Mouse (Mus musculus) midbrain, postnatal 0 days (tissue): ENCODE results near the gene Agxt. TPM values are rescaled to one million over a fixed set of nuclear protein-coding genes. Genes with fewer than 3 reads are reported as not detected.

Source experiments
- ATAC-seq: fragments of 200-750 bp; cut with Nextera tagmentation; 2 replicates; pipeline ENCODE4 v1.8.0; 2017; ENCODE audit warnings: moderate number of reproducible peaks, mild to moderate bottlenecking, moderate TSS enrichment, moderate library complexity; ENCODE audit not compliant: low FRiP score
- DNase-seq: peaks from one replicate; pipeline ENCODE4 v3.0.0-alpha.2; 2015; ENCODE audit warnings: low spot score
- H3K27ac ChIP-seq: fragments of 300-500 bp; sonication (generic); 2 replicates; pipeline ENCODE4 v1.5.1; 2014; ENCODE audit warnings: low read depth, mild to moderate bottlenecking, low read length, mixed read lengths
- H3K27me3 ChIP-seq: fragments of 300-500 bp; sonication (generic); 2 replicates; pipeline ENCODE4 v1.6.1; 2014; ENCODE audit warnings: low read length, control low read depth, mixed read lengths; ENCODE audit not compliant: insufficient read depth
- H3K36me3 ChIP-seq: fragments of 300-500 bp; sonication (generic); 2 replicates; pipeline ENCODE4 v1.6.1; 2014; ENCODE audit warnings: low read length, control low read depth, mixed read lengths; ENCODE audit not compliant: insufficient read depth
- H3K4me1 ChIP-seq: fragments of 300-500 bp; sonication (generic); 2 replicates; pipeline ENCODE4 v1.6.1; 2014; ENCODE audit warnings: mild to moderate bottlenecking, control low read depth, antibody characterized with exemption, low read length, mixed read lengths; ENCODE audit not compliant: insufficient read depth
- H3K4me2 ChIP-seq: fragments of 300-500 bp; sonication (generic); 2 replicates; pipeline ENCODE4 v1.6.1; 2014; ENCODE audit warnings: low read depth, mild to moderate bottlenecking, low read length, mixed read lengths; ENCODE audit not compliant: poor library complexity, severe bottlenecking
- H3K4me3 ChIP-seq: fragments of 300-500 bp; sonication (generic); 2 replicates; pipeline ENCODE4 v1.5.1; 2014; ENCODE audit warnings: low read depth, mild to moderate bottlenecking, low read length, moderate library complexity
- H3K9ac ChIP-seq: fragments of 300-500 bp; sonication (generic); replicated peaks from 2 replicates; pipeline ENCODE4 v1.6.1; 2014; ENCODE audit warnings: mild to moderate bottlenecking, low read length, moderate library complexity, mixed read lengths; ENCODE audit not compliant: poor library complexity, severe bottlenecking
- H3K9me3 ChIP-seq: fragments of 300-500 bp; sonication (generic); 2 replicates; pipeline ENCODE4 v1.6.1; 2016; ENCODE audit warnings: low read length, control low read depth
- CTCF ChIP-seq: IDR thresholded peaks from 2 replicates; pipeline ENCODE4 v1.5.1; 2016; ENCODE audit warnings: antibody characterized with exemption, mild to moderate bottlenecking
- WGBS: fragments of 180-500 bp; shearing (Covaris S2); extraction: QIAGEN DNeasy Blood & Tissue Kit; methylation state at CpG from one replicate; pipeline ENCODE4 v1.1.7; 2014; 5-methylcytosine and 5-hydroxymethylcytosine counted together
- polyA plus RNA-seq: library from polyadenylated mRNA; unstranded; fragments of >200 nt; fragmentation: Nextera tagmentation; extraction: Ambion mirVana; gene quantifications from 2 replicates; pipeline ENCODE4 v1.2.1, GENCODE M21; 2015
- total RNA-seq: library from RNA; depleted of rRNA; stranded (reverse); fragments of >200 nt; gene quantifications from 2 replicates; pipeline ENCODE4 v1.2.3, GENCODE M21; 2014

Gene Agxt
- total and polyA plus RNA-seq, 2 experiments from 2014 or later, result not detected

DNA sequence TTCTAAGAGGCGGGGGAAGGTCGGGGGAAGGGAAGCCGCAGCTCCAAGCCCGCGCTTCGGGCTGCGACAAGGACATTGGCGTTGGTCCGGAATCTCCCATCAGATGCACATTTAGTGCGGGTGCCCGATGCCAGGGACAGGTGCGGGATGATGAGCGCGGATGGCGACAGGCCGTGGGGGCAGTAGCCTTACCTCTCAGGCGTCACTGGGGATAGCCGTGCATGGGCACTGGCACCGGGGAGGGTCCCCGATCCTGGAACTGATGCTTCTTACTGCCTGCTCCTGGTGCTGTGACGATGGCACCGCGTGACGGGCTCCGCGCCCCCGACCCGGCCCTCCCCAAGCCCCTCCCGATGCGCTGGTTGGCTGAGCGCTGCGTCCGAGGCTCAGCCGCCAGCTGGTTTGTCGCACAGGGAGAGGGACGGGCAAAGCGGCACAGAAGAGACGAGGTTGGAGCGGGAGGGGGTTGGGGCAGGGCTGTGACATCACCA lies 33.4 kb upstream of the Agxt start, which contains the start of gene Kif1a:
Kif1a (minus strand) TSS at position 381 of the 491 bp plus-strand sequence.
- H3K9ac ChIP-seq, result peak within 1 kb of the TSS; percentile 97

DNA sequence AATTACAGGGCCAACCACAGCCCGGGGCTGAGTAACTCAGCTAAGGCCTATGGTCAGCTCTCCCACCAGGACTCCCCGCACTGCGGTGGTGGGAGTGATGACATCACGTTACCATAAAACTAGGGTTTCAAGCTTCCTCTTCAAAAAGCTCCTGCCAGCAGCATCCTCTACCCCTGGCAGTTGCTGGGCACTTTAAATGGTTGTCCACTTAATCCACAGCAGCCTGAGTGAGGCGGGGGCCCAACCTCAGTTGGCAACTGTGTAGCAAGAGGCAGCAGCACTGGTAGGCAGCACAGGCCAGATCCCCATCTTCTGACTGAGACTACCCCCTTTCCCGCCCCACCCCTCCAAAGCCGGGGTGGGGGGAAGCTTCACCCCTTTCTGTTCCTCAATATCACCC lies 32.3 kb upstream of the Agxt start:
- TF ChIP-seq CTCF, result no peak
- 0 out of 2 replicates have a peak, but pooled peaks cover 3% of the 10 kb centered on the region for H3K36me3 ChIP-seq
- no peak for DNase-seq
- no peak for ATAC-seq
- no peak overlapping the region; the same call in 1 of the 2 replicates for H3K9ac ChIP-seq
- 66% methylated on average over 7 of the region's 7 CpGs for WGBS
- H3K4me1 ChIP-seq, result peaks cover 13% of the 10 kb centered on the region
- H3K9me3 ChIP-seq, result no peaks in the 10 kb centered on the region
- peak overlapping the region; percentile 96 for H3K27ac ChIP-seq
- no peak overlapping the region for H3K4me3 ChIP-seq
- peak overlapping the region; percentile 91; the same call in 1 of the 2 replicates for H3K4me2 ChIP-seq
- H3K27me3 ChIP-seq, result no peaks in the 10 kb centered on the region

More for the DNA sequence above, 33.4 kb upstream of the Agxt start, which contains the start of gene Kif1a:
- Histone ChIP-seq H3K27me3 (no peaks in the 10 kb centered on the region), H3K9me3 (no peaks in the 10 kb centered on the region), H3K4me1 (peaks cover 14% of the 10 kb centered on the region), H3K4me2 (peak within 1 kb of the TSS; percentile 91), H3K27ac (peak within 1 kb of the TSS; percentile 96), H3K4me3 (peak within 1 kb of the TSS; percentile 83), H3K36me3 (peaks cover 5% of the 10 kb centered on the region; the same call in 1 of the 2 replicates)
- no peak for TF ChIP-seq CTCF
- WGBS, result 0% methylated on average over 38 of the region's 39 CpGs
- peak; percentile 94 for ATAC-seq
- DNase-seq, result peak; percentile 96

DNA sequence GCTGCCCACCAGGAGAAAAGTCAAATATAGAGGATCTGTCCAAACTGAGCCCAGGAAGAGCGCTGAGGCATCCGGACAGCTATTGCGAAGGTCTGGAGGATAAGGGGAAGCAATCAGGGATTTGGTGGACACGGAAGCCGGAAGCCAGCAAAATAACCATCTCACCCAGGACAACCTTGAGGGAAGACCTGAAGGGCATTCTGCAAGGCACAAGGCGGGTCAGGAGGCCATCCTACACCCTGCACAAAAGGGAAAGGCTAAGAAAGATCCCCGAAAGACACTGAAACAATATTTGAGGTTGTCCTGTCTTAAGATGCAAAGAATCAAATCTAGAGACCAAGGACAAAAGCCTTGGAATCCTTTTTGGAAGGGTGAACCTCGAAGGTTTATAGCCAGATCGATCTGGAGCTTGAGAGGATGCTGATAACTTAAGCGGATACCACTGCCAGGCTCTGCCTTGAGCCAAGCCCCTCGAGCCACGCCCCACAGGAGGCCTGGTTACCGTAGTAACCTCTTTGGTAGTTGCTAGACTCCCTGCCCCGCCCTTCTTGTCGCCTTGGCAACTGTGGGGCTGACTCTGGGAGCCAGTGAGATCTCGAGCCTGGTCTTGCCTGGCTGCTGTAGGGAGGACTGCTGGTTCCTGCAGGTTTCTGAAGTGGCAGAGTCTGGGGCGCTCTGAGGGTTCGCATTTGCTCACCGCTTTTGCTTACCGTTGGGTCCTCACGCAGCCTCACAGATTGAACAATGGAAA lies 20.2 kb upstream of the Agxt start:
- WGBS, result 16% methylated on average over 21 of the region's 21 CpGs
- ATAC-seq (peak; percentile 99), DNase-seq (peak; percentile 97)
- Histone ChIP-seq H3K4me1 (no peaks in the 10 kb centered on the region), H3K4me3 (peak overlapping the region; percentile 32), H3K36me3 (no peaks in the 10 kb centered on the region), H3K4me2 (peak overlapping the region; percentile 65), H3K27ac (peak overlapping the region; percentile 73), H3K9ac (peak overlapping the region; percentile 52), H3K27me3 (no peaks in the 10 kb centered on the region), H3K9me3 (no peaks in the 10 kb centered on the region)
- peak; percentile 24; the same call in 1 of the 2 replicates for TF ChIP-seq CTCF

DNA sequence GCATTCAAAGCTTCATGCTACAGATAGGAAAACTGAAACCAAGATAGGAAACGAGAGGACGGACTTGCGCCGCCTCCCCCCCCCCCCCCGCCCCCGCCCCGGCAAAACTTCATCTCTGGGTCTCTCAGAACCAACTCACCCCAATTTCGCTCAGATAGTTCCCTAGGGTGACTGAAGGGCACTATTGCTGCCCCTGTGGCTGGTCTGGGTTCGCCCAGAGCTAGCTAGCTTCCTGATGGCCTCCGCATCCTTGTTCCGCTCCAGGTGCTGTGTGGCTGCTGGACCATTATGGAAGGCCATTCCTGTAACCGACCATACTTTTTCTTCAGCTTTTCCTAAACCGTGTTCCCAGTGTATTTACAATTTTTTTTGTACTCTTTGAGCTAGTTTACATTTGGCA lies 19.6 kb upstream of the Agxt start:
- no peak for TF ChIP-seq CTCF
- Histone ChIP-seq H3K4me1 (no peaks in the 10 kb centered on the region), H3K27ac (peak overlapping the region; percentile 73), H3K4me2 (peak overlapping the region; percentile 65), H3K9me3 (no peaks in the 10 kb centered on the region), H3K27me3 (no peaks in the 10 kb centered on the region), H3K36me3 (no peaks in the 10 kb centered on the region), H3K4me3 (peak overlapping the region; percentile 32), H3K9ac (peak overlapping the region; percentile 52)
- 11% methylated on average over 13 of the region's 13 CpGs for WGBS
- DNase-seq (no peak), ATAC-seq (peak; percentile 45; the same call in 1 of the 2 replicates)

DNA sequence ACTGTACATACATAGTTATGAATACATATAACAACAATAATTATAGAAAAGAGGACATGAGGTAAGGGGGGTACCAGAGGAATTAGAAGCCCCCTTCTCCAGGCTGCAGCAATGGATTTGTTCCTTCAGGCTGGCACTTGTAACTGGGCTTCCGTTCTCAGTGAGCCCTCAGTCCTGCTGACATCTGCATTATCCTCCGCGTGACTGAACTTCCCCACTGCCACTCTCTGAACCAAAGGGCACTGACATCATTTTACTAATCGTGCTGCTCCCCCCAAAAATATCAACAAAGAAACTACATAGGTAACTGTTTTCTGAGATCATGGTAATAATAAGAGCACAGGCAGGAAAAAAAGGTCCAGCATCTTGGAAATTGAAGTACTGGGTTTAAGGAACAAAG lies 16.2 kb upstream of the Agxt start:
- no peak for ATAC-seq

More for the DNA sequence above, 16.2 kb upstream of the Agxt start:
- WGBS, result 34% methylated on average over 4 of the region's 4 CpGs
- Histone ChIP-seq H3K27me3 (no peaks in the 10 kb centered on the region), H3K4me3 (no peak overlapping the region), H3K4me2 (no peak overlapping the region), H3K36me3 (no peaks in the 10 kb centered on the region), H3K27ac (no peak overlapping the region), H3K9ac (no peak overlapping the region), H3K4me1 (no peaks in the 10 kb centered on the region), H3K9me3 (no peaks in the 10 kb centered on the region)
- no peak for TF ChIP-seq CTCF
- DNase-seq, result no peak
